Mouse (Mus musculus): ENCODE measurements around the gene C5ar1.

C5ar1 gene

GRCm38 (mm10) chr7:16259110-16259590, at the start of gene C5ar1:
Gene C5ar1, minus strand, starts transcription at chr7:16259540.
- CTCF ChIA-PET: interaction anchor here in 1 of 4 experiments (0.6 kb wide), 1 partner anchor 9 kb away, joined by 3 read pairs; no protein-coding TSS in a partner anchor

GRCm38 (mm10) chr7:16308555-16309317, 49.4 kb upstream of the C5ar1 start:
- CTCF ChIA-PET: interaction anchor here in 1 of 4 experiments (4.2 kb wide), 1 partner anchor 14 kb away, joined by 32 read pairs; no protein-coding TSS in a partner anchor
- POLR2A ChIA-PET: interaction anchor here in 3 of 4 experiments (0.6 to 8.9 kb wide), 23 partner anchors 7 to 167 kb away, joined by 3 to 111 read pairs (median 4); partner anchors contain the start of genes Ccdc9 (in 1 of the 3), Inafm1 (in 1 of the 3) and Zc3h4 (in 1 of the 3)

More at GRCm38 (mm10) chr7:16259110-16259590, at the start of gene C5ar1:
- POLR2A ChIA-PET: no interaction called here

GRCm38 (mm10) chr7:16308093-16308492, 48.8 kb upstream of the C5ar1 start, which contains the start of gene Bbc3:
Gene Bbc3, plus strand, starts transcription at chr7:16308393.
- POLR2A ChIA-PET: interaction anchor here in 3 of 4 experiments (0.8 to 8.9 kb wide), 20 partner anchors 7 to 210 kb away, joined by 3 to 111 read pairs (median 6); partner anchors contain the start of genes Ccdc9 (in 2 of the 3), Napa (in 1 of the 3) and Zc3h4 (in 1 of the 3)
- CTCF ChIA-PET: interaction anchor here (0.6 to 4.2 kb wide), 9 partner anchors 11 to 340 kb away, joined by 3 to 32 read pairs (median 4); no protein-coding TSS in a partner anchor

- POLR2A ChIA-PET: interaction anchor here in 3 of 4 experiments (0.8 to 8.9 kb wide), 16 partner anchors 8 to 209 kb away, joined by 3 to 111 read pairs (median 6); partner anchors contain the start of genes Ccdc9 (in 2 of the 3), Inafm1 (in 1 of the 3), Napa (in 1 of the 3) and Sae1 (in 1 of the 3)
- CTCF ChIA-PET: interaction anchor here in 2 of 4 experiments (0.6 to 4.2 kb wide), 6 partner anchors 10 to 156 kb away, joined by 3 to 32 read pairs (median 3); no protein-coding TSS in a partner anchor
These were observed 47.8 kb upstream of the C5ar1 start for GRCm38 (mm10) chr7:16307141-16307540.

- CTCF ChIA-PET: interaction anchor here in 3 of 4 experiments (0.6 to 1.1 kb wide), 7 partner anchors 11 to 549 kb away, joined by 3 to 15 read pairs (median 3); no protein-coding TSS in a partner anchor
- POLR2A ChIA-PET: interaction anchor here (0.6 to 7.2 kb wide), 16 partner anchors 8 to 78 kb away, joined by 3 to 67 read pairs (median 4); partner anchors contain the start of genes Ccdc9 (in 2 of the 4), Bbc3 (in 1 of the 4) and Inafm1 (in 1 of the 4)
These were observed 40.2 kb upstream of the C5ar1 start for GRCm38 (mm10) chr7:16299419-16300035.

GRCm38 (mm10) chr7:16298927-16299326, 39.6 kb upstream of the C5ar1 start:
- ChIA-PET POLR2A (interaction anchor here in 3 of 4 experiments (0.5 to 7.2 kb wide), 14 partner anchors 9 to 270 kb away, joined by 3 to 67 read pairs (median 3); partner anchors contain the start of genes Ccdc9 (in 2 of the 3), Bbc3 (in 1 of the 3) and Inafm1 (in 1 of the 3)), CTCF (interaction anchor here in 1 of 4 experiments (0.6 to 1.1 kb wide), 2 partner anchors 11 to 154 kb away, joined by 3 to 6 read pairs; no protein-coding TSS in a partner anchor)

- POLR2A ChIA-PET: interaction anchor here in 3 of 4 experiments (0.6 to 5.8 kb wide), 34 partner anchors 9 to 461 kb away, joined by 3 to 82 read pairs (median 5); partner anchors contain the start of genes Bbc3 (in 3 of the 3), Ccdc9 (in 2 of the 3), Inafm1 (in 2 of the 3) and Napa (in 1 of the 3)
These were observed 38.3 kb upstream of the C5ar1 start for GRCm38 (mm10) chr7:16297616-16298015.

GRCm38 (mm10) chr7:16296766-16297390, 37.5 kb upstream of the C5ar1 start:
- POLR2A ChIA-PET: interaction anchor here in 3 of 4 experiments (0.5 to 5.8 kb wide), 43 partner anchors 11 to 461 kb away, joined by 3 to 82 read pairs (median 4); partner anchors contain the start of genes Bbc3 (in 3 of the 3), Ccdc9 (in 2 of the 3), Inafm1 (in 2 of the 3) and Bicra (in 1 of the 3)
- CTCF ChIA-PET: interaction anchor here in 3 of 4 experiments (0.6 to 1.3 kb wide), 20 partner anchors 10 to 196 kb away, joined by 3 to 11 read pairs (median 4); partner anchors contain the start of gene Ccdc9 (in 1 of the 3)

More at GRCm38 (mm10) chr7:16297616-16298015, 38.3 kb upstream of the C5ar1 start:
- CTCF ChIA-PET: interaction anchor here in 3 of 4 experiments (0.6 to 1.3 kb wide), 16 partner anchors 10 to 195 kb away, joined by 3 to 11 read pairs (median 4); partner anchors contain the start of gene Ccdc9 (in 1 of the 3)

GRCm38 (mm10) chr7:16296146-16296545, 36.8 kb upstream of the C5ar1 start:
- CTCF ChIA-PET: interaction anchor here in 1 of 4 experiments (1.0 to 1.3 kb wide), 6 partner anchors 14 to 196 kb away, joined by 3 to 6 read pairs (median 4); no protein-coding TSS in a partner anchor
- POLR2A ChIA-PET: interaction anchor here in 3 of 4 experiments (0.5 to 5.8 kb wide), 20 partner anchors 11 to 151 kb away, joined by 3 to 82 read pairs (median 6); partner anchors contain the start of genes Bbc3 (in 3 of the 3), Inafm1 (in 2 of the 3), Ccdc9 (in 1 of the 3) and Sae1 (in 1 of the 3)

- CTCF ChIA-PET: interaction anchor here (0.5 to 2.7 kb wide), 84 partner anchors 9 to 383 kb away, joined by 3 to 54 read pairs (median 6); partner anchors contain the start of genes Ccdc9 (in 4 of the 4), Bbc3 (in 2 of the 4), Inafm1 (in 1 of the 4) and Napa (in 1 of the 4)
- POLR2A ChIA-PET: interaction anchor here (0.6 to 5.8 kb wide), 101 partner anchors 9 to 516 kb away, joined by 3 to 111 read pairs (median 6); partner anchors contain the start of genes Bbc3 (in 3 of the 4), Ccdc9 (in 3 of the 4), Inafm1 (in 2 of the 4) and Sae1 (in 2 of the 4)
These were observed 36.1 kb upstream of the C5ar1 start for GRCm38 (mm10) chr7:16295321-16295900.

GRCm38 (mm10) chr7:16294837-16295236, 35.5 kb upstream of the C5ar1 start:
- ChIA-PET CTCF (interaction anchor here (0.5 to 2.7 kb wide), 87 partner anchors 8 to 399 kb away, joined by 3 to 54 read pairs (median 6); partner anchors contain the start of genes Ccdc9 (in 4 of the 4), Bbc3 (in 2 of the 4), Inafm1 (in 1 of the 4) and Napa (in 1 of the 4)), POLR2A (interaction anchor here (0.5 to 5.8 kb wide), 108 partner anchors 9 to 517 kb away, joined by 3 to 111 read pairs (median 5); partner anchors contain the start of genes Bbc3 (in 3 of the 4), Ccdc9 (in 3 of the 4), Inafm1 (in 3 of the 4) and Arhgap35 (in 2 of the 4))

- ChIA-PET POLR2A (interaction anchor here (0.5 to 5.8 kb wide), 89 partner anchors 8 to 699 kb away, joined by 3 to 111 read pairs (median 6); partner anchors contain the start of genes Bbc3 (in 3 of the 4), Ccdc9 (in 3 of the 4), Inafm1 (in 3 of the 4) and Arhgap35 (in 2 of the 4)), CTCF (interaction anchor here (0.6 to 2.7 kb wide), 69 partner anchors 8 to 398 kb away, joined by 3 to 54 read pairs (median 6); partner anchors contain the start of genes Ccdc9 (in 4 of the 4), Bbc3 (in 1 of the 4), Inafm1 (in 1 of the 4) and Napa (in 1 of the 4))
These were observed 35.0 kb upstream of the C5ar1 start for GRCm38 (mm10) chr7:16294346-16294745.

- POLR2A ChIA-PET: interaction anchor here in 2 of 4 experiments (0.6 to 1.7 kb wide), 13 partner anchors 14 to 175 kb away, joined by 3 to 5 read pairs (median 3); partner anchors contain the start of gene Inafm1 (in 1 of the 2)
- CTCF ChIA-PET: interaction anchor here in 2 of 4 experiments (0.6 to 0.7 kb wide), 3 partner anchors 53 to 180 kb away, joined by 3 to 16 read pairs (median 4); no protein-coding TSS in a partner anchor
These were observed 28.5 kb upstream of the C5ar1 start for GRCm38 (mm10) chr7:16287791-16288190.

- ChIA-PET POLR2A (interaction anchor here in 3 of 4 experiments (0.6 to 6.3 kb wide), 27 partner anchors 8 to 237 kb away, joined by 3 to 127 read pairs (median 10); partner anchors contain the start of genes Inafm1 (in 3 of the 3), Sae1 (in 2 of the 3), Bbc3 (in 1 of the 3) and Napa (in 1 of the 3)), CTCF (interaction anchor here (1.0 to 2.1 kb wide), 7 partner anchors 8 to 176 kb away, joined by 6 to 16 read pairs (median 14); partner anchors contain the start of genes Inafm1 (in 1 of the 4) and Slc8a2 (in 1 of the 4))
These were observed 27.7 kb upstream of the C5ar1 start for GRCm38 (mm10) chr7:16287016-16287415.

All from embryonic stem cell, embryonic (primary cell).